Mouse (Mus musculus) erythroblast, adult 5-6 weeks (primary cell): ENCODE results near the gene Dlk1. TPM values are rescaled to one million over a fixed set of nuclear protein-coding genes. Genes with fewer than 3 reads are reported as not detected.

Experiments
- total RNA-seq, 2 experiments: library from RNA; stranded (forward) in 1 of 2; stranded (reverse) in 1 of 2; fragments of 150-400 nt in 1 of 2; fragments of 200-764, 138-1000 nt in 1 of 2; gene quantifications; 2 replicates each; pipeline versions ENCODE4 v1.2.3 to v1.2.4; 2015 to 2017; ENCODE audit warnings: low replicate concordance in 2 of 2

The Dlk1 gene
- total RNA-seq, 2 experiments from 2014 or later, result 2.5 TPM; not detected in 1

Other genes starting within 250 kb of the Dlk1 start
- not detected in 2 replicates for gene Rtl1, start 147.5 kb downstream of the Dlk1 start, total RNA-seq (2015; ENCODE audit: low replicate concordance)
- gene Rtl1, start 147.5 kb downstream of the Dlk1 start, total RNA-seq (2017; ENCODE audit: low replicate concordance), result not detected in 2 replicates